Mouse (Mus musculus): ENCODE data around the gene Cd72.

Gene Cd72

GRCm38 (mm10) chr4:43428946-43429345, 25.5 kb downstream of the Cd72 start, which contains the start of gene Fam166b:
Fam166b (minus strand) TSS chr4:43429134.
- intact Hi-C loops (cut with DNase I), result no loop called here

- intact Hi-C loops (cut with DNase I), result no loop called here
These were observed 26.1 kb downstream of the Cd72 start for GRCm38 (mm10) chr4:43428180-43428861.

- intact Hi-C loops (cut with DNase I), result no loop called here
These were observed 26.8 kb downstream of the Cd72 start for GRCm38 (mm10) chr4:43427501-43428179.

- intact Hi-C loops (cut with DNase I), result no loop called here
These were observed 27.9 kb downstream of the Cd72 start for GRCm38 (mm10) chr4:43426487-43426886.

- intact Hi-C loops (cut with DNase I), result no loop called here
These were observed 28.6 kb downstream of the Cd72 start for GRCm38 (mm10) chr4:43425648-43426380.

GRCm38 (mm10) chr4:43425197-43425596, 29.2 kb downstream of the Cd72 start:
- intact Hi-C loops (cut with DNase I), result no loop called here

- intact Hi-C loops (cut with DNase I), result no loop called here
These were observed 30.4 kb downstream of the Cd72 start for GRCm38 (mm10) chr4:43424072-43424471.

GRCm38 (mm10) chr4:43423267-43423934, 31.0 kb downstream of the Cd72 start:
- intact Hi-C loops (cut with DNase I), result no loop called here

GRCm38 (mm10) chr4:43421632-43422240, 32.7 kb downstream of the Cd72 start:
- intact Hi-C loops (cut with DNase I), result loop anchor here (2.0 kb wide), 1 partner anchor 41 kb away; the partner anchor contains the start of gene Rusc2

- intact Hi-C loops (cut with DNase I), result loop anchor here (2.0 kb wide), 1 partner anchor 40 kb away; the partner anchor contains the start of gene Rusc2
These were observed 34.1 kb downstream of the Cd72 start for GRCm38 (mm10) chr4:43420305-43420704.

- intact Hi-C loops (cut with DNase I), result loop anchor here (1.0 to 2.0 kb wide), 2 partner anchors 39 to 152 kb away; partner anchors contain the start of gene Rusc2
These were observed 34.6 kb downstream of the Cd72 start for GRCm38 (mm10) chr4:43419801-43420281.

GRCm38 (mm10) chr4:43418973-43419656, 35.3 kb downstream of the Cd72 start:
- intact Hi-C loops (cut with DNase I), result loop anchor here (1.0 kb wide), 1 partner anchor 151 kb away; no protein-coding TSS in a partner anchor

GRCm38 (mm10) chr4:43418450-43418849, 36.0 kb downstream of the Cd72 start:
- intact Hi-C loops (cut with DNase I), result no loop called here

GRCm38 (mm10) chr4:43417269-43418062, 37.0 kb downstream of the Cd72 start:
- intact Hi-C loops (cut with DNase I), result no loop called here

GRCm38 (mm10) chr4:43416071-43416490, 38.3 kb downstream of the Cd72 start:
- intact Hi-C loops (cut with DNase I), result no loop called here

GRCm38 (mm10) chr4:43415221-43416070, 39.0 kb downstream of the Cd72 start:
- intact Hi-C loops (cut with DNase I), result no loop called here

- intact Hi-C loops (cut with DNase I), result no loop called here
These were observed 39.7 kb downstream of the Cd72 start for GRCm38 (mm10) chr4:43414761-43415160.

Data from adrenal gland (tissue).